Mouse (Mus musculus) embryonic fibroblast, embryonic 13.5 days (primary cell): Measurements from ENCODE around the gene Ccdc33. TPM values are rescaled to one million over a fixed set of nuclear protein-coding genes. Genes with fewer than 3 reads are reported as not detected.

ENCODE experiments used
- H3K27ac ChIP-seq: 2 replicates; pipeline ENCODE4 v1.5.1; 2012; ENCODE audit warnings: low read length, control low read depth, inconsistent platforms; ENCODE audit not compliant: insufficient read depth
- H3K4me1 ChIP-seq: 2 replicates; pipeline ENCODE4 v1.6.1; 2011; ENCODE audit warnings: low read length; ENCODE audit not compliant: control insufficient read depth, insufficient read depth
- H3K4me3 ChIP-seq: 2 replicates; pipeline ENCODE4 v1.5.1; 2011; ENCODE audit warnings: mild to moderate bottlenecking, control low read depth, low read length; ENCODE audit not compliant: insufficient read depth
- CTCF ChIP-seq: IDR thresholded peaks from 2 replicates; pipeline ENCODE4 v1.5.1; 2011; ENCODE audit warnings: mild to moderate bottlenecking, control low read depth, low read length, moderate library complexity, borderline replicate concordance; ENCODE audit not compliant: insufficient read depth
- POLR2A ChIP-seq: IDR thresholded peaks from 2 replicates; pipeline ENCODE4 v1.6.1; 2011; ENCODE audit warnings: low read depth, mild to moderate bottlenecking, control low read depth, low read length, moderate library complexity
- polyA plus RNA-seq: library from polyadenylated mRNA; stranded (reverse); fragments of >200 nt; gene quantifications from 2 replicates; pipeline ENCODE4 v1.2.4, GENCODE M21; 2011; ENCODE audit warnings: low read depth; ENCODE audit not compliant: missing spikeins, insufficient read length

Gene Ccdc33
- polyA plus RNA-seq, 1 experiment, result not detected

DNA sequence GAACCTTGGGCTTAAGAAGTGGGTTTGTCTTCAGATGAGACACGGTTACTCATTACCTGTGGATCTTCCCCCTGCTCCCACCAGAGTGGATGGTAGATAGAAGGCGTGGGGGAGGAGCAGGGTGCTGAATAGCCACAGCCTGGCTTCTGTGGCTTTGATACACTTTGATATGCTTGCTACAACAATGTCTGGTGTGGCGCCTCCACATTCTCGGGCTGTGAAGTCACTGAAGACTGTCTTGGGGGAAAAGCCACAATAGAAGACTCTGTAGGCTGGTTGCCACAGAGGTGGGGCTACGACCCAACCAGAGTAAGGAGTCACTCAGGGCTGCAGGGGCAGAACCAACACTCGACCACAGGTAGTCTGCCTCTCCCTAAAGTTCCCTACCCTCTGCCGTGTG is 13.1 kb upstream of the Ccdc33 start:
- Histone ChIP-seq H3K27ac (no peak overlapping the region), H3K4me1 (peaks cover 5% of the 10 kb centered on the region), H3K4me3 (no peak overlapping the region)
- TF ChIP-seq POLR2A (no peak), CTCF (no peak)

DNA sequence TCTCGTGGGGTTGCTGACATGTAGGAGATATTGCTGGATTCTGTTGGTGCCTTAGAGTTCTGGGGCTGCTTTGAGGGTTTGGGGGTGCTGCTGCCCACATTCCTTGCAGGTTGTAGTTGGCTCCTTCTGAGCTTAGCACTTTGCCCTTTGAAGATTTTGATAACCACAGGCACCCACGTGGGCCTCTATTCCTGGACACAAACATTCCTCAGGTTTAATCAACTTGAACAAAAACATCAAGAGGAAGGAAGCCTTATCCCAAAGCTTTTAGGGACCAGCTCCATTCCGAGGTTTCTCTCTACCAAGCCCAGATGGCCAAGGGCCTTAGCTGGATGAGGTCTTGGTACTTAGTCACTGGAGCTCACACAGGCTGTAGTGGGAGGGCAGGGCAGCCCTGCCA is 12.3 kb upstream of the Ccdc33 start:
- TF ChIP-seq CTCF, result no peak
- TF ChIP-seq POLR2A, result no peak
- Histone ChIP-seq H3K27ac (no peak overlapping the region), H3K4me3 (no peak overlapping the region), H3K4me1 (peaks cover 2% of the 10 kb centered on the region; the same call in 1 of the 2 replicates)

DNA sequence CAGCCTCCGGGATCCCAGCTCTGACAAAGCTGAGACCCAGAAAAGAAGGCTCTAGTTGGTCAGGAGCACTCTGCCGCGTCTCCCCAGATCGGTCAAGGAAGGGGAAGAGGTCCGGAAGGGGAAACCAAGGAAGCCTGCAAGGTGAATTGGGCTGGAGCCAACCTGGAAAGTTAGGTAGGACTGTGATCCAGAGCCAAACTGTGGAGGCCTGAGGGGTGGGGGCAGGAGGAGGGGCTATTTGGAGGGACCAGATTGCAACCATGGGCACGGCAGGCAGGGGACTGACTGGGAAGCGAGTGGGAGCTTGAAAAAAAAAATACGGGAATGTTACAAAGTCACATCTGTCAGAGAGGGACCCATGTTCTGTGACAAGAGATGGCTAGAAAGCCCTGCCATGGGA is 10.9 kb upstream of the Ccdc33 start:
- no peak for TF ChIP-seq CTCF
- no peak for TF ChIP-seq POLR2A
- Histone ChIP-seq H3K27ac (no peak overlapping the region), H3K4me3 (no peak overlapping the region), H3K4me1 (no peaks in the 10 kb centered on the region)

DNA sequence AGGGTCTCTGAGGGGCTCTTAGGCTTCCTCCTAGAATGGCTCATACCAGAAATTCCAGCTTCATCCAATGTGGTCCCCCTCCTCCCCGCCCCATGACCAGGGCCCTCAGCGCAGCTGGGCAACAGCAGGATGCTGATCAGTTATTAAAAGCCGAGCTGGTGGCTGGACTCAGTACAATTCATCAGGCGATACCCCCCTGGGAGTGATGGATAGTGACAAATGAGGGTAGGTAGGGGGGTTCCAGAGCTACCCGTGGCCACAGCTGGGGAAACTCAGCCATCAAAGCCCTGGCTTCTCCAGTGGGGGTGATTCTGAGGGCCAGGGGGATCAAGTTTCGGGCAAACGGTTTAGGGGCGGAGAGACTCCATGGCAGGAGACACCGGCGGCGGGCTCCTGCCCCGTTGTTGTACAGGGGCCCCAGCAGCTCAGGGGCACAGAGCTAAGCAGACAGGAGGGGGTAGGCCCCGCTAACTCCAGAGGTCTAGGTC is 10.3 kb upstream of the Ccdc33 start:
- Histone ChIP-seq H3K4me1 (no peaks in the 10 kb centered on the region), H3K27ac (no peak overlapping the region), H3K4me3 (no peak overlapping the region)
- TF ChIP-seq POLR2A (no peak), CTCF (no peak)

DNA sequence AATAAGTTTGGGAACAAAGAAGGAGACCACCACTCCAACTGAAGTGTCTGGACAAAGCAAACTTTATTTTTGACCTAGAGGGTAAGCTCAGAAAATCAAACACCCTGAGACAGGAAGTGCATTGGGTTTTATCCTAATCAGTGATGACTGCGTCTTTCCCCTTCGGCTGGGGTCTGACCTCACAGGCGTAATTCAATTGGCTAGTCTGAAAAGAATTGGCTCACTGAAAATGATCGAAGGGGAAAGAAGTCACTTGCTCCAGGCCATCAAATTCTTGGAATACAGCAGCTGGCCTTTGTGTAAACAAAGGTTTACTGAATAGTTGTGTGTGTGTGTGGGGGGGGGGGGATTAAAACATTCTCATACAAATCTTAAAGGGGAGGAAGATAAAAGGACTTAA is 7.2 kb upstream of the Ccdc33 start:
- no peaks in the 10 kb centered on the region for H3K4me1 ChIP-seq
- no peak overlapping the region for H3K27ac ChIP-seq
- H3K4me3 ChIP-seq, result no peak overlapping the region
- TF ChIP-seq CTCF (no peak), POLR2A (no peak)

DNA sequence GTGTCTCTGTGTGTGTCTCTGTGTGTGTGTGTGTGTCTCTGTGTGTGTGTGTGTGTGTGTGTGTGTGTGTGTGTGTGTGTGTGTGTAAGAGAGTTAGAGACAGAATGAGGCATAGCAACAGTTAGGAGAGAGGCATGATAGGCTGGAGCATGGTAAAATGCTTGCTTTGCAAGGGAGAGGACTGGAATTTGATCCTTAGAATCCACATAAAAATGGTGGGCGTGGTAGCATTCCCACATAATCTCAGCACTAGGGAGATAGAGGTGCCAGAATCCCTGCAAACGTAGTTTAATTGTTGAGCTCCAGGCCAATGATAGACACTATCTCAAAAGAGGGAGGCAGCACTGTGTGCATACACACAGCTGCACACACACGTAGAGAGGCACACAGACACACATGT is 6.5 kb upstream of the Ccdc33 start:
- Histone ChIP-seq H3K4me1 (no peaks in the 10 kb centered on the region), H3K4me3 (no peak overlapping the region), H3K27ac (no peak overlapping the region)
- TF ChIP-seq POLR2A (no peak), CTCF (no peak)

DNA sequence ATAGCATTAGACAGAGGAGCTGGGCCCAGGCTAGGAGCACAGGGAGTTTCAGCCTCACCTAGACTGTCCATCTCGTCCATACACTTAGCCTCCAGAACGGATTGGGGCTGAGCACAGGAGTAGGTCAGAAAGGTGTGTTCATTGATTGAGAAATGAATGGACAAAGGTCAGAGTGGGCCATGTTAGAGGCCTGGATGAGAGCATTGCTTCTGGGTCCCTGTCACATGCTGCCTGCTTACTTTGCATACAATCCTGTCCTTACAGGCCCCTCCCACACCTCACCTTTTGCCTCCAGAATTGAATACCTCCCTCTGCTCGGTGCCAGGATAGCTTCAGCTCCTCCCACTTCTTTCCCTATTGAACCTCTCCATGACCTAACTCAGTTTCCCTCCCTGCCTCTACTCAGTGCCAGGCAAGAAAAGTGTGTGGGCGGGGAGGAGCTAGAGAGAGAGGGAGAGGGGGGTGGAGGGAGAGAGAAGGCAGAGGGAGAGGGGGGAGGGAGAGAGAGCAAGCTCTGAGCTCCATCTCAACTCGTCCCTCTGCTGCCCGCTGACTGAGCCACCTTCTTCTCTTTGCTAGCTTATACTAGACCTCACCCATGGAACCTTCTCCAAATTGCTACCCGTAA is 2.5 kb downstream of the Ccdc33 start:
- Histone ChIP-seq H3K27ac (no peak overlapping the region), H3K4me1 (peaks cover 7% of the 10 kb centered on the region; the same call in 1 of the 2 replicates)

DNA sequence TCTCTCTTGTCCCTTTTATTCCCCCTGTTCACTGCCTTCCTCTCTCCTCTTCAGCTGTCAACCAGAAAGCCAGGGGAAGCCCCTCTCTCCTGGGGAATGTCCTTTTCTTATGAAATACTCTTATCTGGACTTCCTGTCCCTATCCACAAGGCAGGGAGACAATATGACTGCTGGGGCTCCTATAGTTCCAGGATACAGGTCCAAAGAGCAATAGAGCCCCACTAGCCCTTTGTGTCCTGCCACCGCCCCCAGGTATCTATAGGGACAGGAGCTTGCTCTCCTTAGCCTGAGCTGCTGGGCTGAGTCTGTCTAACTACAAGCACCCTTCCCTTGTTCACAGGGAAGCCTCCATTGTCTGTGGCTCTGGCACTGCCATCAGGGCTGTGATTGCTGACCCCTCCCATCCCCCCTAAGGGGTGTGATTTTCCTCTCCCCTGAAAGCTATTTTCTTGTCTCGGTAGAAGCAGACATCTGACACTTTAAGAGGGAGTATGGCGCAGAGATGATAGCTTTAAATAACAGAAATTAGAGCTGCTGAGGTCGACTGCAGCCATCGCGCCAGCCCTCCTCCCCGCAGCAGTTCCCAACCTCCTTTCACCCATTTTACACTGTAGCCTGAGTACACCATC is 3.2 kb downstream of the Ccdc33 start:
- no peak overlapping the region for H3K4me3 ChIP-seq
- TF ChIP-seq POLR2A (no peak), CTCF (no peak)
- peaks cover 7% of the 10 kb centered on the region; the same call in 1 of the 2 replicates for H3K4me1 ChIP-seq
- H3K27ac ChIP-seq, result no peak overlapping the region

More for the DNA sequence above, 2.5 kb downstream of the Ccdc33 start:
- TF ChIP-seq POLR2A (no peak), CTCF (no peak)
- H3K4me3 ChIP-seq, result no peak overlapping the region

DNA sequence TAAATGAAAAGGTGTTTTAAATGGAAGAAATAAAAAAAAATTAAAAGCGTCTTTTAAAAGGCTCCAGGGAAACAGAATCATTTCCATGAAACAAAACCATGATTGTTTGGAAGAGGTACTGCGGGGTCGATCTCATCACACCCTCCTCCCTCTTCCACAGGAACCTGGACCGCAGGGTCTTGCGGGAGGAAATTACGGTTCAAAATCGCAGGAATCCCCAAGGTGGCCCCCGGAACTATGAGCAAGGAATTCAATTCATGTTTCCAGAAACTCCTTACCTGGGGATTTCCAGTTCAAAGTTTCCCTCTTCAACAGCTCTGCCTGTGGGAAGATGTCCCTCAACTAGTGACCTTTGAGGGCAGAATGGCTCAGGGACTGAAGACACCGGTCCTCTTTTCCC is 4.6 kb downstream of the Ccdc33 start:
- Histone ChIP-seq H3K4me3 (no peak overlapping the region), H3K4me1 (peaks cover 7% of the 10 kb centered on the region; the same call in 1 of the 2 replicates), H3K27ac (no peak overlapping the region)
- no peak for TF ChIP-seq POLR2A
- TF ChIP-seq CTCF, result no peak

DNA sequence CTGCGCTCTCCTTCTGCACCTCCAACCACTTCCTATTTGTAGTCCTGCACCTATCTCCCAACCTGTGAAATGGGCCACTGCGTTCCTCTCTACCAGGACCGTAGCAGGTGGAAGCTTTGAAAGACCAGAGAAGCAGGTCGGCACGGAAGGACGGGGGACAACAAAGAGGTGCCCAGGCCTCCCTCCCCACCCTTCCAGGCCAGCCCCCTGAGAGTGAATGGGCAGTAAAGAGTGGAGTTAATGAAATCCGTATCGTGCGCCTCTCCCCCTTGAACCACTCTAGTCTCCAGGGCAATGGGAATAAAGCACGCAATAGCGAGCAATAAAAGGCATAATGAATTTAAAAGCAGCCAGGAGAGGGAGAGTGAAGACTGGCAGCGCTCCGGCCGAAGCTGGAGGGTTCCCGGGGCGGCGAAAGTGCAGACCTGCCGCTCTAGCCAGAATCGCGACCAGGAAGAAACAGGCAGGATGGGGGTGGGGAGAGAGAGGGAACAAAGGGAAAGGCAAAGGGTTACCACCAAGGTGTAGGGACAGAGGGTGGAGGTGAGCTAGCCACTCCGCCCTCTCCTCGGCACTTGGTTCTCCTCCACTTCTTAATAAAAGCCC is 5.2 kb downstream of the Ccdc33 start:
- TF ChIP-seq POLR2A (no peak), CTCF (no peak)
- H3K4me1 ChIP-seq, result peaks cover 7% of the 10 kb centered on the region; the same call in 1 of the 2 replicates
- H3K4me3 ChIP-seq, result no peak overlapping the region
- H3K27ac ChIP-seq, result no peak overlapping the region
